Mouse (Mus musculus): ENCODE data around the gene Prkcb. TPM values are rescaled to one million over a fixed set of nuclear protein-coding genes. Genes with fewer than 3 reads are reported as not detected.

The Prkcb gene
- total RNA-seq, 4 experiments from 2014 or later = 650 to 790 (median 729) TPM

DNA sequence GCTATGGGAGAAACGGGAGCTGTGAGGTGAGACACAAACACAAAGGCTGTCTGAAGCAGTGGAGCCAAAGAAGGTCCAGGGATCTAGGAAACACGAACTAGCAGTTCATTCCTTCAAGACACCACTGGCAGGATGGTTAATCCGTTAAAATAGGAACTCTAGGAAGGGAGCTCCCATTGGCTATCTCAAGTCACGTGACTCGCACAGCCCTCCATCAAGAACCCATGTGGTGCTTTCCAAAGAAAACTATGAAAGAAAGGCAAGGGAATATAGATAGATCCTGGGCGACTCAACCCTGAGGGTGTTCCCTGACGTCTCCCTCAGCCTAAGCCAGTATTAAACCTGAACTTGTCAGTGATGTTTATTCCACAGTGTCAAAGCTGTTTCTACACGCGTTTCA lies 31.0 kb downstream of the Prkcb start:
- no peak for DNase-seq (ENCODE audit: low spot score in 2 of 2)

- DNase-seq (ENCODE audit: low spot score in 2 of 2) = no peak
Observed at GRCm38 (mm10) chr7:122320843-122321544, 32.4 kb downstream of the Prkcb start.

DNA sequence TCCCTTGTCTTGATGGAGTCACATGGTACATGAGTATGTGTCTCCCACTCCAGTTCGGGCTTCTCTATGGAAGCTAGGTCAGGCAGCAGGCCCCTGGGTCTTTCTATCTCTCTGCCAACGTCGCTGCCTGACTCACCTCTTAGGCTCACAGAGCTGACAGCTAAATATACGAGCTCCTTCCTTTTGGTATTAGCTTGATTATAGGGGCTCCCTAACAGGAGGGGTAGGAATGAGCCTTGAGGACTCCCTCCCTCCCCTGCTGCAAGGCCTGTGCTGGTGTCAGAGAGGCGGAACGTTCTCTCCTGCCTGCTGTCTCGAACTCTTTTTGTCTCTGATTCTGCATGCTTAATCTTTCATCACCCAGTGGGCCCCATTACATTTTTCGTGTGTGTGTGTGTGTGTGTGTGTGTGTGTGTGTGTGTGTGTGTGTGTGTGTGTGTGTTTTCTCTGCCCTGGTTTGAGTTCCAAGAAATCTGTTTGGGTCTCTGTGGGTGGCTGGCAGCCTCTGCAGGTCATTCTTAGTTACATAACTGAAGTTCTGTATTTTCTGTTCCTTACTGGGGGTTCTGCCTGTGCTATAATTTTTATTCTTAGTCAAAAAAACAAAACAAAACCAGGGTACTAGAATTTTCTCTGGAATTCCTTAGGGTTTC lies 33.6 kb downstream of the Prkcb start:
- DNase-seq (ENCODE audit: low spot score in 2 of 2) = no peak

GRCm38 (mm10) chr7:122327942-122328341 lies 39.4 kb downstream of the Prkcb start:
- DNase-seq (ENCODE audit: low spot score in 2 of 2) = no peak

GRCm38 (mm10) chr7:122328466-122328865 lies 39.9 kb downstream of the Prkcb start:
- DNase-seq (ENCODE audit: low spot score in 2 of 2) = no peak

DNA sequence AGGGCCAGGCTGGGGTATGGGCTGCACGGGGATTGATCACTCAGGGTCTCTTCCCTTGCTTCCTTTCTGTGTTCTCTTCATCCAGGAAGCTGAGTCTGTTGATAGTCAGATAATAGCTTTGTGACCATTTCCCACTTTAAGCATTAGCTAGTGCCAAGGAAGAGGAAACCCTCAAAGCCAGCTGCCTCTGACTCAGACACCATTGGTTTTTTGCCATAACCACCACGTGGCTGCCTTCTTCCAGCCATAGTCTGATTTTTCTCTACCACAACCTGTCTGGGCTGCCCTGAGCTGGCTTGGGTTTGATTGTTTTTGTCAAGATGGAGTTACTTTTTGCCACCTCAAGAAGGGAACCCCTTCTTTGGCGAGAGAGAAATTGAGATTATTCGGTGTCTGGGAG lies 41.0 kb downstream of the Prkcb start:
- peak in 1 of 2 experiments; percentile 38 for DNase-seq (ENCODE audit: low spot score in 2 of 2)

DNA sequence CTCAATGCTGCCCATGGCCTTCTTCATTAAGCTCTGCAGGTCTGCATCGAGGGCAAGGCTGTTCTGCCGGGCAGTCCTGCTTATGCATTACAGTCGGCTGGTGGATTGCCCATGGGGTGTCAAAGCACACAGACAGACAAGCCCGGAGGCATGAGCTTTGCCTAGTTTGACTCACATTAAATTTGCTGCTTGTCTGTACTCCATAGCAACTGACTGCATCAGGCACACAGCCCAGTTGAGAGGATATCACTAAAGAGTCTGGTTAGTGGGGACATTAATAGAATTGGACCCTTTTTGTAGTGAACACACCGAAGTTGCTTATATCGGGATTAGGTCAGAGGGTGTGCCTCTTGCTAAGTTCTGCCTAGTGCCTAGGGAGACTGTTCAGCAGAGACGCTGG lies 45.1 kb downstream of the Prkcb start:
- no peak for DNase-seq (ENCODE audit: low spot score in 2 of 2)

DNA sequence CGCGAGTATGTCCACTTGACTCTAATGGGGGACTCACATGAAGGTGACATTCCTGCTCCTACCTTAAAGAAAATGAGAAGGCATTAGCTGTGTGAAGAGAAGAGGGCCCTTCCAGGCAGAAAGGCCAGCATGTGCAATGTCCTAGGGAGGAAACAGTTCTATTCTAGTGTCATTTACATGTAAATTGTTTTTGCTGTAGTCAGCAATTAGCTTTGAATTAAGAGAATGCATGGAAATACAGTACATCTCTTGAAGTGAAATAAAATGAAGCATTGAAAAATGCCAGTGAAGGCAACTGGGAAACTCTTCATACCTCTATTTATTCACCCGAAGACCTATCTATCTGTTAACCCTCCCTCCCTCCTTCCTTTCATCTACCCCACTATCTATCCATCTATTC lies 48.8 kb downstream of the Prkcb start:
- DNase-seq (ENCODE audit: low spot score in 2 of 2) = no peak

GRCm38 (mm10) chr7:122338055-122338454 lies 49.5 kb downstream of the Prkcb start:
- no peak for DNase-seq (ENCODE audit: low spot score in 2 of 2)

DNA sequence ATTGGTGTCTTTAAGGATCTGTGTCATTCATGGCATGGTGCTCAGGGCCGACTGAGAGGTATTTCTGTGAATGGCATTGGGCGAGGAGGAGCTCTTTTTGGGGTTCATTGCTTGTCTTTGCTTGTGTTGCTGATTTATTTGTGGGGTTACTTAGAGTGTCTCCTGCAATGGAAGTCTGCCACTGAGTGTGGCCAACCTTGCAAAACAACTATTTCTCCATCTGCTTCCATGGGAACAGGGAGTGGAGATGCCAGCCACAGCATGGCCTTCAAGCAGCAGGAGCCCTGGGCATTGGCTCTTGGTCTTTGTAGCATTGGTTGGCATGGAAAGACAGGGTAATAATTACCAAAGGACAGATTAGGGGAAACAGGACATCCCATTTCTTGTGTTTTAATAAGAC lies 50.9 kb downstream of the Prkcb start:
- no peak for DNase-seq (ENCODE audit: low spot score in 2 of 2)

DNA sequence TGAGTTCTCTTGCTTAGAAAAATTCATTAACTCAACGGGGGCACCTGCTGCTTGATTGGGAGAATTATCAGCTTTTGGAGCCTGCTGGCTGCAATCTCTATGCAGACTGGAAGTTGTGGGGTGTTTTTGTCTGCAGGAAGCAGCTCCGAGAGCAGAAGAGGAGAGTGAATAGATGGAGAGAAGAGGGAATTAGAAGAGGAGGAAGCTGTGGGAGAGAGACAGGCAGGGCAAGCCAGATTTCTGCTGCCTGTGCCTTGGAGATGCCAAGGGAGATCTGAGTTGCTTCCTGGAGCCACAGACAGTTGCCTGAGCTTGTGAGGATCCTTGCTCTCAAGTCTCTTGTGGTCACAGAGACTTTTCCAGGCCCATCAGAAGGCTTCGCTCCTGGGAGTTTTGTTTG lies 53.3 kb downstream of the Prkcb start:
- DNase-seq (ENCODE audit: low spot score in 2 of 2) = no peak

GRCm38 (mm10) chr7:122344656-122345055 lies 56.1 kb downstream of the Prkcb start:
- no peak for DNase-seq (ENCODE audit: low spot score in 2 of 2)

DNA sequence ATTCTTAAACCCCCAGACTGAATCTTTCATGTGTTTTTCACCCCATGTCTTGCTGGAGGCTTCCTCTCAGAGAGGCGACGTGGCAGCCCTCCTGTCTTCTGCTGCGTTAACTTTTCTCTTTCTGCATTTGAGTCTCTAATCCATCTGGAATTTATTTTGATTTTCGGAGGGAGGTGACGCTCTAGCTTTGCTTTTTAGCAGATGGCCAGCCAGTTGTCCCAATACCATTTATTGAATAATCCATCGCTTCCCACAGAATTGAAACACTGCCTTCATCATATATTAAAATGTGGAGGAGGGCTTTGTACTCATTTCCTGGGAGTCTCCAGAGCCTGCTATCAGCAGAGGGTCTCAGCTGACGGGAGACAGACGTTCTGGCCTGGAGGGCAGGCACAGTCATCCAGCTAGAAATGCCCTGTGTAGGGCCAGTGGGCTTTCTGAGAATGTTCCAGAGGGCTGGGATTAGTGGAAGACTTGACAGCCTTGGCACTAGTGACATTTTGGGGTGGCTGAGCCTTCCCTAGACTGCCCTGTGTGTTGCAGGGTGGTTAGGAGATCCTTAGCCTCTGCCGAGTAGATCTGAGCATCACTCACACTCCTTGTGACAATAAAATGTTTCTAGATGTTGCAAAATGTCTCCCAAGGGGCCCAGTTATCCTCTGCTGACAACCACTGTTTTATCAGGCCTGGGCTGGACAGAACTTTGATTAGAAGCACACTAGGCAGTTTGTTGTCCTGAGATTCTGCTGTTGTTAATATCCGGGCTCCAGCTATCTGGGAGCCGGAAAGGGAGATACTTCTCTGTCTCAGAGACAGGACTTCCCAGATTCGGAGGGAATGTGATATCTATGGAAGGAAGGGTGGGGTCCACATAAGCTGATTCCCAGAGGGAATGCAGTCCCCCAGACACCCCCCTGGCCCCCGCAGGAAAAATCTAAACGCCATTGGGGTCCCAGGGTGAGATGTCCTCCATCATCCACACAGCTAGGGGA lies 58.0 kb downstream of the Prkcb start:
- peak; percentile 48 to 52 for DNase-seq (ENCODE audit: low spot score in 2 of 2)

GRCm38 (mm10) chr7:122347433-122347832 lies 58.9 kb downstream of the Prkcb start:
- no peak for DNase-seq (ENCODE audit: low spot score in 2 of 2)

DNA sequence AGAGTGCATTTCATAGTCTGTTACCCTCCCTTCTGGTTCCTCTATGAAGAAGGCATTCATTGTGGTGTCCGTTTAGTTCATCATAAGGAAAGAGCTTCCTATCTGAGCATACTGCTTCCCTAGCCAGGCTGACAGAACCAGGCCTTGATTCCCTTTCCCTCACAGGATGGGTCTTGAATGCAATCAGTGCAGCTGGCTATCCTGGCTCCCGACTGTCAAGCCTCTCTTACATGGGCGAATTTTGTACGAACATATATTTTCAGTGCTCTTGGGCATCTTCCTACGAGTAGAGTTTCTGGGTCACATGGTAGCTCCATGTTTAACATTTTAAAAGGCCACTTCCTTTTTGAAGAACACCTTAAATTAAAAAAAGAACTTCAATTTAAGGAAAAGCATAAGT lies 61.4 kb downstream of the Prkcb start:
- no peak for DNase-seq (ENCODE audit: low spot score in 2 of 2)

- no peak for DNase-seq (ENCODE audit: low spot score in 2 of 2)
Observed at GRCm38 (mm10) chr7:122350741-122351140, 62.2 kb downstream of the Prkcb start.

DNA sequence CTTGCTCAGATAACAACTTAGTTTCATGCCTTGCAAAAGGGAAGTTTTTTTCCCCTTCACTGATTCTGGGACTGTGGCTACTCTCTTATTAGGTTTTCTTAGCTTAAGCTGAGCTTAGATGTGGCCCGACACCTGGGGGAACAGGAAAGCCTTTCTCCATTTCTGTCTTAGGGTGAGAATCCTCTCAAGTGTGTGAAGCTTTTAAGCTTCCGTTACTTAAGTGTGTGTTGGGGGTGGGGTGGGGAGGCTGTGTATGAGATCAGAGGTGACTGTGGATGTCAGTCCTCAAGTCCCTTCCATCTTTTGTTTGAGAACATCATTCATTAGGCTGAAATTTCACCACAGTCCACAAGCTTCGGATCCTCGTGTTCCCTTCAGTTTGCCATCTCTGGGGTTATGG lies 63.3 kb downstream of the Prkcb start:
- DNase-seq (ENCODE audit: low spot score in 2 of 2) = no peak

DNA sequence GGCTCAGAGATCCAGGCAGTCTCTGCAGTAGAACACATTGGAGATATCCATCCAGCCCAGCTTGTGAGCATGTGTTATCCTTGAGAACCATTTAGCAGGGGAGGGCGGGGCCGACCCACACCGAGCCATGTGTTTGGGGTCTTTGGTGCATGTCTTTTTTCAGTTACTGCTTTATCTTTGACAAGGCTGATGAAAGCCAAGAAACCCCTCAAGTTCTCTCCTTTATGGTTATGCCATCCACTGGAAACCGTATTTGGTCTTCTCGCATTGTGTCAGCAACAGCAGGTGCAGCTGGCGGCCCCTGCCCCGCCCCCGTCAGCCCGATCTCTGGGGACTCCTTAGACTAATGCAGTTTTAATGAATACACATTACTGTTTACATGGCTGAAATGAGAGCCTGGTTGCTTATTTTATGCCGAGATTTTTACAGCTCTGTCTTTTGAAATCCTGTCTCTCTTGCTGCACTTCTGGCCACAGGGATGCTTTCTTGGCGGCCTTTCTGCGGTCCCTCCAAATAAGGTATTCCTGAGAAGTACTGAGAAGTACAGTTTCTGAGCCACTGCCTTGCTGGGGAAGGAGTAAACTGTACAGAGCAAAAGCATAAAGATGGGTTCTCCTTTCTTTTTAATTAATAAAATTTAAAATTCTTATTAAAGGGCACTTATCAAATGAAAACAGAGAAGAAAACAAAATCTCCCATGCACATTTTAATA lies 64.2 kb downstream of the Prkcb start:
- DNase-seq (ENCODE audit: low spot score in 2 of 2) = no peak

GRCm38 (mm10) chr7:122353329-122353728 lies 64.8 kb downstream of the Prkcb start:
- no peak for DNase-seq (ENCODE audit: low spot score in 2 of 2)

GRCm38 (mm10) chr7:122356941-122357340 lies 68.4 kb downstream of the Prkcb start:
- DNase-seq (ENCODE audit: low spot score in 2 of 2) = no peak

- DNase-seq (ENCODE audit: low spot score in 2 of 2) = no peak
Observed at GRCm38 (mm10) chr7:122357847-122358246, 69.3 kb downstream of the Prkcb start.

Measured in layer of hippocampus, adult 8-10 months (tissue).